Mouse (Mus musculus): Measurements from ENCODE around the gene Iqcf3.
"Not testable (repeated sequence)": the region's sequence is repeated elsewhere in the genome, so short reads cannot be mapped to it uniquely, and the experiment has no call there.

Iqcf3 gene

DNA sequence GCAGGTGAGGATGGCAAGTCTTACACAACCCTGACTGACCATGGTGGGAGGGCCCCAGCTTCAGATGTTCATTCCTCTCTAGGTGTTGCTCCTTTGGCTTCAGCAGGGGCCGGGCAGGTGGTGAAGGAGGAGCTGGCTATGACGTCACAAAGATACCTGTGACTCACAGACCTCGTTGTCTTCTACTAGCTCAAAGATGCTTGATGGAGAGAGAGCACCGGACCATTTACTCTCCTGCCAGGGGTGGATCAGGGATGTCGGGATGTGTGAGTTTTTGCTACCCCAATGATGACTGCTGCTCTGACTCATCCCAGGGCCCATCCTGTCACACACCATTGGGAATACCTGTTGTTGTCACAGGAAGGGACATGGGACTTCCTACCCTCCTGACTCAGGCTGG is at the start of gene Iqcf3:
TSS of gene Iqcf3 (minus strand) at position 101 of the 400 bp plus-strand sequence.
- no peak for DNase-seq

DNA sequence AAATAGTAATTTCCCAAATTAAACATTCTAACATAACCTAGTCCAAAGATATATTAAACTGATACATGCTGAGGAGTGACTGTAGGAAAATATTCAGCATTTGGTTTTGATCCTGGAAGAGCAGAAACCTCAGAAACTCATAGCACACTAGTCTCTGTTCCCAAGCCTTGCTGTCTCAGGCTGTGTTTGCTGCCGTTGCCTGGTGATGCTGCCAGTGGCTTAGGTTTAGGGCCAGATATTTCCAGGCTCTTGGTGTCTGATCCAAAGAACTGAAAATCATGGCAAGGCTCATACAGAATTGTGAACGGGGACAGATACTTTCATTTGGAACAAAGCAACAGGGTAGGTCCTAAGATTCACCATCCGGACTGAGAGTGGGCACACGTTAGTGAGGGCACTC is 49.3 kb upstream of the Iqcf3 start:
- DNase-seq = no peak

DNA sequence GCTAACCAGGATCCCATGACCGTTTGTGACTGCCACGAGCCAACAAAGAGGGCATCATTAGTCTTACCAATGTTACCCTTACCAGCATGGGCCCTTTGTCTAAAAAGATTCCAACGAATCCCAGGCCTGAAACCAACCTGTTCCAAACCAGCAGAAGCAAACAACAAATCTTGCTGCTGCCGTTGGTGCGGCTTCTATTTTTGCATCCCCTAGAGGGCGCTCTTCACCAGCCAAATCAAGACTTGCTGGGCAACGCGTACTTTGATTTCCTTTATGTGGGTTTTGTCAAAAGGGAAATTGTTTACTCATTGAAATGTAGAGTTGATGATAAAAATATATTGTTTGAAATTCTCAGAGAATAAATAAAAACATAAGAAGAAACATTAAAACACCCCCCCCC is 39.1 kb upstream of the Iqcf3 start:
- peak; percentile 4 for DNase-seq

DNA sequence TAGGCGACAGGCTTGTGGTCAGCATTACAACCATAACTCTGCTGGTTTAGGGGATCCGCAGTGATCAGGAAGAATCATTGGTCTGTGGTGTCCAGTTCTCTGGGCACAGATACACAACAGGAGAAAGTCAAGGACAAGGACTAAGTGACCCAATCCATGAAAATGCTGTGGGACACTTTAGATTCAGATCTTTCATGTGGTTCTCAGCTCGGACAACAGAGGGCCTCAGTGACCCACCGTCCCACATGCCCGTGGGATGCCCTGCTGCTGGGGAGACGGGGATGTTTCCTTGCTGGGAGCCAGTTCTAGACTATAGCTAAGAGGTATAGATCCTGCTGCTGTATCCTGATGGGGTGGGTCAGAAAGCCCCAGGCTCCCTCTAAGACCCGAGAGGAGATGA is 37.0 kb upstream of the Iqcf3 start:
- DNase-seq = no peak

DNA sequence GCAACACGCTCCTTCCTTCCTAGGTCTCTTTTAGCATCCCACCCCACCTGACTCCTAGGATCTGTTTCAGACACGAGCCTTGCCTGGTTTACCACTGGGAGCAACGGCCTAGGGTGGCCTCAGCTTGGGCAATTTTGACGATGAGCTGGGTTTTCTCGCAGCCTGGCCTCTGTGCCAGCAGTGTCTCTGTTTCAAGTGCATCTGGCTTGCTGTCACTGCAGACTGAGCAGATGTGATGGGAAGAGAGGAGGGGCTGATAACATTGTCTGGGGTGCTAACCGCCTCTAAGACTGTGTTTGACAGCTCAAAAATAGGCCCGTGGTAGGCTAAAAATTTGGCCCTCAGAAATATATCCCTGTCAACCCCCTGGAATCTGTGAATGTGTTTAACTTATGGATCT is 34.4 kb upstream of the Iqcf3 start:
- DNase-seq = no peak

DNA sequence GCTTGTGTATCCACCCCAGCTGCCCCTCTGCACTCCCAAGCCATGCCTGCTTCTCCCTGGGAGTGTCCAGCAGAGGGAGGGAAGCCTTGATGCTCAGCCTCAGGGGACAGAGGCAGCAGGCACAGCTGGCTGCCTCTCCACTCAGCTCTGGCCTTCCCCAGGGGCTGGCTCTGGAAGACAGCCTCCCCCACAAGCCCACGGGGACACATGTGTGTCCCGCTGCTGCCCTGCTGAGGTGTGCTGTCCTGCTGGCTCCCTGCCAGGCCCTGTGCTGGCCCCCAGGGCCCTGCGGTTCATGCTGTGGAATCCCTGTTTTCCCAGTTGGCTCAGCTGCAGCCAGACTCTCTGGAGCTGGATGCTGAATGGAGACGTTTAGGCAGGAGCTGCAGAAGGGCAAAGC is 34.0 kb upstream of the Iqcf3 start:
- DNase-seq = not testable (repeated sequence)

DNA sequence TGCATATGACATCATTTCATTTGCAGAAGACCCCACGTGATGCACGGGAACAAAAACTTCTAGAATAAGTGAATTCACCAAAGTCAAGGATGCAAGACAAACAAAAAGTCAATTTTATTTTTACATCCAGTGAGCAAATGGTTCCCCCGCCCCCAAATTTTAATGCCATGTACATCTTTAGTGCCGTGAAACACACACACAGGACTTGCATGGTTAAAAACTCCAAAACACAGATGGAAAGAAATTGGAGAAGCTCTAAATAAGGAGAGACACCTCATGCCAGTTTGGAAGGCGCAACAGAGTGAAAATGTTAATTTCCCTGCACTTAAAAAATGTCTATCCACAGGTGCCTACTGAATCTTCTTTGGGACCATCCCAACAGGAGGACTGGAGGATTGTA is 30.7 kb upstream of the Iqcf3 start:
- DNase-seq = no peak

DNA sequence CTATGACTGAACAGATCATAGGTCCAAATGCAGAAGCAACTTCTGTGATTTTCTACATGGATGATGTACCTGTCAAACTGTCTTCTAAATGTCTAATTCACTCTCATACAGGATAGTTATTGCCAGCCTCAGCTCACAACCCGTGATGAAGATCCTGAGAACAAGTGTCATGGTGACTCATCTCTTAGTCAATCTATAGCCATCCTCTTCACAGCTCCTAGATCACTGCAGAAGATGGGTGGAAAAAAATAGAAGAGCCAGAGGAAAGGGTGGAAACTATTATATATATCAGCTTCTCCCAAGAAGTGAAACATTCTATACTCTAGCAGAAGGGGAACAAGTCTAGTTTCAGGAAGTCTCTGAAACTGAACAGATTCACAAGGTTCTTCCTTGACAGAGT is 21.1 kb upstream of the Iqcf3 start:
- no peak for DNase-seq

DNA sequence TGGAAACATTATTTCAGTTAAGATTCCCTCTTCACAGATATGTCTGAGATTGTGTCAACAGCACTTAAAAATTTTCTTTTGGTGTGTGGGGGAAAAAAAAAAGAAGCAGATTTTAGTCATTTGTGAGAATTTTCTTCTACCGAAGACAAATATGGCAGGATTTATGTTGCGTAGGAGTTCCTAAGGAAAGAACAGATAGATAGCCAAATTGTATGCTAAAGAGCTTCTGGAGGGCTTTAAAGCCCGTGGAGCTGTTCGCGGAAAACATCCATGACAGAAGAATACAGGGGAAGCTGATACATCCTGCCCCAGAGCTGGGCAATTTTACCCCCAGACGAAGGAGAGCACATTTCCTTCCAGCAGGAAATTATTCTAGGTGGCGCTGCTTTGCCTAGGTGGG is 18.6 kb upstream of the Iqcf3 start:
- DNase-seq = no peak

DNA sequence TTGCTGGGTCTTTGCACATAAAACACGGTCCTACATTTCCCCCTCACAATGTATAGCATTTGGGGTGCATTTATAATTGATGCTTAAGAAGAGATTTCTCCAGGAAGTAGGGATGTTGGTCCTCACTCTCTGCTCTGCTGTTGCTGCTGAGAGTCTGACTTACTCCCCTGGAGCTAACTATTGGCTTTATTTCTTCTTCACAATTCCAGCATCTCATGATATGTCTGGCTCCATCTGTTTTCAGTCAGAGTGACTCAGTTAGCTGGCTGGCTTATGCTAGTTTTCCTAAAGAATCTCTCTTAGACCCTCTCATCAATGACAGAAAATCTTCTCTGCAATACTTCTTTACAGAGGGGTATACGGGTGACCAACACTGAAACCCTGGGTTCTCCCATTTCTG is 14.7 kb upstream of the Iqcf3 start:
- DNase-seq = no peak

DNA sequence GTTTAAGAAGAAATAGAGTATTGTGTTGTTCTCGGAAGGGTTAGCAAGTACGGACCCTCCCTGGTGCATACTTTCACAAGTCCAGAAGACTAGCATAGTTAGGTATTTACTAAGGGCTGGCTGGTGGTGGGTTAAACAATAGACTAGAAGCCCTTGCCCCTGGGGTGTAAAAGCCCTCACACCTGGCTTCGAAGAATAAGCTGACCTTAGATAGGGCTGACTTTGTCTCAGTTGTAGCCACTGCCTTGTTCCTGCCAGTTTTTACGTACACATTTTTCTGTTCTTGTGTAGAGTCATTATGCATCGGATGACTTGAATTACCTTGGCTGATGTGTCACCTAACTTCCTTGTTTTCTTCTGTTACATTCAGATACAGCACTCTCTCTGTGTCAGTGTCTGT is 11.9 kb upstream of the Iqcf3 start:
- no peak for DNase-seq

DNA sequence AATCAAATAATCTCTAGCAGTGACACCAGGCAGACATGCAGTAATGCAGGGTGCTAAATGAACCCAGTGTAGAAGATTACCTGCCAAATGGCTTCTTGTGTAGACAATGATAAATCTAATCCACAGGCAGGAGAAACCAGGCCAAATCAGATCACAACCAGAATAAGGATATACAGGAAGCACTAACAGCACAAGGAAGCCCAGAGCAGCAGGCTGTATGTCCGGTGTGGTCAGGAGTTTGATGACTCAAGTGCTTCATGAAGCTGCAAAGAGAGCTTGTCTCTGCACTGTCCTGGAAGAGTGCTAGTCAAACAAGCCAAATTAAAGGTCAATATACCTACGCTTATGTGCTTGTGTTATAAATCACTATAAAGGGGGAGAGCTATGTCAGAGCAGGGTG is 10.8 kb upstream of the Iqcf3 start:
- DNase-seq = no peak

DNA sequence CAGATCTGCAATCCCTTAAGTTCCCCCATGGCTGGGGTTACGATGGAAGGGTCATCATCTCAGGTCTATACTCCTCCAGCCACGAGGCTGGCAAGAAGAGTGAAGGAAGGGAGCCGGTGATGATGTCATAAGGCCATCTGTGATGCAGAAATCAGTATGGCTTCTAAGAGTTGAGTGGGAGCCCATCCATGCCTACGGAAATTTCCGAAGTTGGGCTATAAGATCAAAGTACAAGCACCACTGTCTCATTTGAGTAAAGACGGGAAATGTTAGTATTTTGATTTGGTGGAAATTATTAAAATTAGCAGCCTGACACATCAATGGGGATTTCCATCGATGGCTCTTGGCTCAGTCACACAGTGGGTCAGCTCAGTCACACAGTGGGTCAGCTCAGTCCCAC is 9.5 kb upstream of the Iqcf3 start, which contains the start of gene Iqcf4:
TSS of gene Iqcf4 (minus strand) at position 101 of the 400 bp plus-strand sequence.
- DNase-seq = no peak

DNA sequence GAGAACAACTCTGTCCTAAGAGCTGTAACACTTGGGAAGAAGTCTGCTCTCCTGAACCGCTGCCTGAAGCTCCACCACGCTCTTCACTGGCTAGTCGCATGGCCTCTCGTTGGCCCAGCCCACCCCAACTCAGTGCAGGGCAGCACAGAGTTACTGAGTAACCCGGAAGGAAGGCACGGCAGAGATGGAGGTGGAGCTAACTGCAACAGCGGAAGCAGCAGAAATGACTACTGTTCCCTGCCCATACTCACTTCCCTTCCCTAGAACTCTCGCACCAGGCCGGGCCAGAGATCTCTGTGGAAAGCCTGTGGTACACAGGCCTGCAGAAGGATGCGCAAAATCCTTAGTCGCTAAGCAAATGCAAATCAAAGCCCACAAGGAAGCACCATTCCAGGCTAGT is 5.0 kb upstream of the Iqcf3 start:
- no peak for DNase-seq

DNA sequence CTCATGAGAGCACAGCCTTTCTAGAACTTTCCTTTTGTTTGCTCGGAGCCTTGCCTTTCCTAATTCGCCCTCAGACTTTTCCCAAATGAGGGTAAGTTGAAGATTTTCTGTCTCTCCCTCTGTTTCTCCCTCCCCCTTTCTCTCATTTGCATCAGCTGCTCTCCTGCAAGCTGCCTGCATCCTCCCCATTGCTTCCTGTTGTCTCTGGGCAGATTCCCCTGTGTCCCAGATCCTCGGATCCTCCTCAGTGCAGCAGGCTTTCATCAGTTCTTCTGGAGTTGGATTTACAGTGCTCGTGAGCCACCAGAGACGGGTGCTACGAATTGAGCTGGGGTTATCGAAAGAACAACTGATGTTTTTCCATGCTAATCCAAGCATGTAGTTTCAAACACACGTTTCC is 2.6 kb upstream of the Iqcf3 start:
- no peak for DNase-seq

DNA sequence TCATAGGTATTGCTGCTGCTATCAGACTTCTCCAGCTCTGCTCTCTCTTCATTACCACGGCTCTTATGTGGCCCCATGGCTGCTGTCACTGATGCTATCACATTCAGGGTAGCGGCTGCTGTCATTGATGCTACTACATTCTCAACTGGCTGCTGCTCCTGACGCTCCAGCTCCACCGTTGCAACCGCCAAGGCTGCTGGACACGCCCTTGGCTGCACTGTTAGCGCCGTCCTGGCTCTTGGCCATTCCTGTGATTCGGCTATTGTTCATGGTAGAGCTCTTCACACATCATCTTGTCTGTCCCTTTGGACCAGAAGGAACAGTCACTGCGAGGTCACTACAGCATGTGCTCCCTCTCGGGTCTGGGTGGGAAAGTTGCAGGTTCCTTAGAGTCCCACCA is 860 bp upstream of the Iqcf3 start:
- no peak for DNase-seq

DNA sequence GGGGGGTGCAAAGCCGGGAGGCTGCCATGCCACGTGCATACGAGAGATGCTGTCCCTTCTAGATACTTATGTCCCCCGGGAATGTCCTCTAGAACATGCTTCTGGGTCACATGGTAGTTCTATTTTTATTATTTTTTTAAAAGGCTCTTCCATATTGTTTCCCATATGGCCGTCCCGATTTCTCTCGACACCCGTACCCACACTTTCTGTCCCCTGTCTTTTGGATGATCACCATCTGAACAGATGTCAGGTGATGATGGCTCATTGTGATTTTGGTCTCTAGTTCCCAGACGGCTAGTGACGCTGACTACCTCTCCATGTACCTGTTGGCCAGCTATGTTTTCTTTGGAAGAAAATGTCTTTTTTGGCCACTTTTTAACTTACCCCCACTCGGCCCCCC is 26.5 kb downstream of the Iqcf3 start:
- no peak for DNase-seq

DNA sequence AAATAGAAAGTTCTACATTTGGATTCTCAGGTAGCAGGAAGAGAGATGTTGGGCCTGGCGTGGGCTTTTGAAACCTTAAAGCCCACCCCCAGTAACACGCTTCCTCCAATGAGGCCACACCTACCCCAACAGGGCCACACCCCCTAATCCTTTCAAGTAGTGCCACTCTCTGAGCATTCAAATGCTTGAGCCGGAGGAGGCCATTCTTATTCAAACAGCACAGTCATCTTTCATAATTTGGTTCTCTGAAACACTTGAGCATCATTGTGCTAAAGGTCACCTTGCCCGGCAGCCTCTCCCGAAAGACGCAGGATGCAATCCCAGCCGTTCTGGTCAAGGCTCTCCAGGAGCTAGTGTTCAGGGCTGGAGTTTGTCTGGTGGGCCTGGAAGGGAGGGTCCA is 27.1 kb downstream of the Iqcf3 start:
- DNase-seq = no peak

DNA sequence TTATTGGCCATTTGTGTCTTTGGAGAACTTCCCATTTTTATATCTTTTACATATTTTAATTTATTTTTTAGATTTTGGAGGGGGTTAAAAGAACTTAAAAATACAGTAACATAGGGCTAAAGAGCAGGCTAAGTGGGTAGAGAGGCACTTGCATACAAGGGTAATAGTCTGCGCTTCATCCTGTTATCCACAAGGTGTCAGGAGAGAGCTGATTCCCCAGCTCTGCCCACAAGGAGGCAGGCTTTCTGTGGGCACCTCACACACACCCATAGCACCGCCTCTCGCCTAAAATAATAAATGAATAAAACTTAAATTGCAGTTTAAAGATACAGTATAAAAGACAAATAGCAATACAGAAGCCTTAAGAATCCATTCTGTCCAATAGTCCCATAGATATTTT is 29.6 kb downstream of the Iqcf3 start:
- DNase-seq = no peak

DNA sequence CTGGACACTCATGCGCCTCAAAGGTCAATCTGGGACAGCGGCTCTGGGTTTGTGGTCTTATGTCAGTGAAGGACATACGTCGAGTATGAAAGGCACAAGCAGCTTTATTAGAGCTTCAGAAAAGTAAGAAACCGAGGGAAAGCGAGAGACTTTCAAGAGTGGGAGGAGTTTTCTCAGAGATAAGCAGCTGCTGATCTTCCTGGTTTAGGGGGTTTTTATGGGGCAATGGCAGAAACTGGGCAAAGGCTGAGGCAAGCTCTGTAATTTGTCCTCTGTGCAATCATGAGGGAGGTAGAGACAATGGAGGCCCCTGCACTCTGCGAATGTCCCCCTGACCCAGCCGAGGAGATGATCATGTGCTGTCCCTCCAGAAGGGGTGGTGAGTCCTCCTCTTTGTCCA is 41.5 kb downstream of the Iqcf3 start:
- DNase-seq = no peak

DNA sequence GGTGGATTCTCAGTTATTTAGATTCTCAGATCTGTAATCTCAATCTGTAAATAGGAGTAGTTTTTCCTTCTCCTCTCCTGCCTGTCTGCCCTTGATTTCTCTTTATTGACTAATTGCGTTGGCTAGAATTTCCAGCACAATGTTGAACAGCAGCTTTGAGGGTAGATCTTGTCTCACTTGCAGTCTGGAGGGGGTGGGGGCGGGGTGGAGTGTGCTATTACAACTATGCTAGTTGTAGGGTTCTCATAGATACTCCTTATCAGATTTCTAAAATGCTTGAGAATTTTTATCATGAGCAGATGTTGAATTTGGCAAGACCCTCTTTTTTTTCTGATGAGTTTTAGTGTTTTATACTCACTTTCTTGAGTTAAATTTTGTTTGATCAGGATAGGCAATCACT is 42.0 kb downstream of the Iqcf3 start:
- no peak for DNase-seq

DNA sequence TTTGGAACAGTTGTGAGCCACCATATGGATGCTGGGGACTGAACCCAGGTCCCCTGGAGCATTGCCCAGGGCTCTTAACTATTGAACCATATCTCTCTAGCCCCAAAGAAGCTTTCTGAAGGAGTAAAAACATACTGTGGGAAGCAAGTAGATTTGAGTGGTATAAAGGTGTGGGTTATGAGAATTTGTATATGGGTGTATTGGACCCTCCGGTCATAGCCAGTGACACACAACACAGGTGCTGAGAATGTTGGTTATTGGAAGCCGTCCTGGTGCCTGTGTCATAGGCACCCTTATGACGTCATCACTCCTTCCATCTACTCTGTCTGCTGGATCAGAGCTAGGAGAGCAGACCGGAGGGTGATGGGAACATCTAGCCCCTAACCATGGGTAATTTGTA is 47.2 kb downstream of the Iqcf3 start, which contains the start of gene Iqcf5:
TSS of gene Iqcf5 (plus strand) at position 301 of the 400 bp plus-strand sequence.
- DNase-seq = no peak

DNA sequence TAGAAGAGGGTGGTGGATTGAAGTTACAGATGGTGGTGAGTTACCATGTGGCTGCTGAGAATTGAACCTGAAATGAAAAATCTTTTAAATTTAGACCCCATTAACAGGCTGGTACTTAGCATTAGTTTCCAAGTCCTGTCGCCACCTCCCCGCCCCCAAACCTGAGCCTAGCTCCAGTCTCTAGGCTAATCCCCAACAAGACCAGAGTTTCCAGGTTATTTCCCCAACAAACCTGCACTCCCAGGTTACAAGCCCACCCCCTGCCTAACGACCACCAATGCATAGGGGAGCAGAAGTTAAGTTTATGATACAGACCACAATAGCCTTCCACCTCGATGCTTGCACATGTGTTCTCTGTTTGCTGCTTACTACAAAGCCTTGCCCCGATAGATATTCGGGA is 47.9 kb downstream of the Iqcf3 start:
- no peak for DNase-seq

DNA sequence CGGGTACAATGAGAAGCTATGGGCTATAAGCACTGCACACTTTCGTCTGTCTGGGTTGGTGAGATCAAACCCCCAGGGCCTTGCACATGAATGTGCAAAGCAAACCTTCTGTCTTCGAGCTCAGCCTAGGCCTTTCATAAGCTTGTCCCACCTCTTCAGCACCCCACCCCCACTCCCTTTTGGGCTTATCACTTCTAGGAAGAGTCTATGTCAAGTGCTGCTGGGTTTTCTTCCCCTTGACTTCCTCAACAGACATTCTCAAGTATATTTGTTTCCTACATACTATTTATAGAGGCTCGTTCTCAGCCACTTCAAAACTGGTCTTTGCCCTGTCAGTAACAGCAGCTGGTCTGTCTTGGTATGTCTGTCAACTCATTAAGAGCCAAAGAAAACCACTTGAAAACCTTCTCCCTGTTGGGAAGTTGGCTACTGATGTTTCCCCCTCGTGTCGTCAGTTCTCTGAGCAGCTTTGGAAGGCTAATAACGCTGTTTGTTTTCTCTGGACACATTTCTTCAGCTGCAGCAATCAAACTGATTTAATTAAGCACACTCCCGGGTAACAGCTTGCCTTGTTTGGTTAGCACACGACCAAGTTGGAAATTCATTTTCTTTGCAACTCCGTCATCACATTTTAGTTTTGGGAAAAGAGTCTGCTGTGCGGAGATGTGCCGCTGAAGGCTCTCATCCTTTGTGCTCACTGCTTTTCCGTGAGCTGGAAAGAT is 48.5 kb downstream of the Iqcf3 start:
- DNase-seq = no peak

DNA sequence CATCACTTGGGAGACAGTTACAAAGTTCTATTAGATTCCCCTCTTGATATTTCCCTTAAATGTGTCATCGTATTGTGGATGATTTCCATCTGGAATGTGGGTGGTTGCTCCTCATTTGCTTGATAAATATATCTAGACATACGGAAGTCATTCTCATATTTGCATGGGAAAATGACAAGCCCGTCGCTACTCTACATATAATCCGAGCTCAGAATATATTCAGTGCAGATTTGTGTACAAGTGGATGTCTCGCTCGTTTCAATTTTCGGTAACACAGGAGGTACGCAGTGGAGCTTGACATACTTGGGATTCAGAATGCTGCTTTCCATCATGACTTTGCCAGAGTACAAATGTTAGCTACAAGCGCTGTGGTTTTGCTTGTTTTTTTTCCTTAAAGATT is 52.1 kb downstream of the Iqcf3 start:
- DNase-seq = no peak

DNA sequence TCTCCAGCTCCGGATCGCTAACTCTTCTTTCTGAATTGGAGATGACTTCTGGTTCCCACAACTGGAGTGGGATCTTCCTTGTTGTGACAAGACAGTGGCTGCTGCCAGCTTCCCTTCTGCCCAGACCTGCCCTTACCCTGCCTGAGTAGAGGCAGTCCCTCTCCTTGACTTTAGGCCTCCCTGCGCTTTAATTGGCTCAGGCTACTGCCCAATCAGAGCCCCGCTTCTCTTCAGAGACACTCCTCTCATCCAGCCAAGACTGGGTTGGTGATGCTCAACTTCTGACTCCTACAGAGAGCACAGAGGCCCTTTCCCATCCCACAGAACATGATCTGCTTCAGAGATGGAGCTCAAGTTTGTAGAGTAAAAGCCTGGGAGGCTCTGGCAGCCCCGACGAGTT is 57.2 kb downstream of the Iqcf3 start:
- no peak for DNase-seq

Data from cerebellum, adult 11-12 months (tissue).